Mouse (Mus musculus) lung, embryonic 16.5 days (tissue): Measurements from ENCODE around the gene Spint5. TPM values are rescaled to one million over a fixed set of nuclear protein-coding genes. Genes with fewer than 3 reads are reported as not detected.

Source experiments
- ATAC-seq: fragments of 200-750 bp; cut with Nextera tagmentation; 2 replicates; pipeline ENCODE4 v1.8.0; 2017; ENCODE audit warnings: low read depth, mild to moderate bottlenecking, moderate library complexity
- H3K27ac ChIP-seq: fragments of 300-500 bp; sonication (generic); 2 replicates; pipeline ENCODE4 v1.5.1; 2014; ENCODE audit warnings: mild to moderate bottlenecking, control low read depth, low read length
- H3K27me3 ChIP-seq: fragments of 300-500 bp; sonication (generic); 2 replicates; pipeline ENCODE4 v1.6.1; 2014; ENCODE audit warnings: low read depth, low read length, mixed read lengths; ENCODE audit not compliant: control insufficient read depth, insufficient read depth
- H3K36me3 ChIP-seq: fragments of 300-500 bp; sonication (generic); 2 replicates; pipeline ENCODE4 v1.6.1; 2014; ENCODE audit warnings: low read length; ENCODE audit not compliant: control insufficient read depth, insufficient read depth
- H3K4me1 ChIP-seq: fragments of 300-500 bp; sonication (generic); replicated peaks from 2 replicates; pipeline ENCODE4 v1.6.1; 2014; ENCODE audit warnings: low read length, mixed read lengths; ENCODE audit not compliant: control insufficient read depth, insufficient read depth
- H3K4me2 ChIP-seq: fragments of 300-500 bp; sonication (generic); 2 replicates; pipeline ENCODE4 v1.6.1; 2014; ENCODE audit warnings: low read depth, low read length, control low read depth
- H3K4me3 ChIP-seq: fragments of 300-500 bp; sonication (generic); 2 replicates; pipeline ENCODE4 v1.5.1; 2014; ENCODE audit warnings: mild to moderate bottlenecking, low read length, control low read depth
- H3K9ac ChIP-seq: fragments of 300-500 bp; sonication (generic); 2 replicates; pipeline ENCODE4 v1.6.1; 2014; ENCODE audit warnings: low read length, control low read depth
- H3K9me3 ChIP-seq: fragments of 300-500 bp; sonication (generic); 2 replicates; pipeline ENCODE4 v1.6.1; 2016; ENCODE audit warnings: low read length; ENCODE audit not compliant: control insufficient read depth
- WGBS: fragments of 180-500 bp; shearing (Covaris S2); extraction: QIAGEN DNeasy Blood & Tissue Kit; methylation state at CpG from one replicate; pipeline ENCODE4 v1.1.7; 2014; 5-methylcytosine and 5-hydroxymethylcytosine counted together
- polyA plus RNA-seq: library from polyadenylated mRNA; unstranded; fragments of >200 nt; fragmentation: Nextera tagmentation; extraction: Ambion mirVana; gene quantifications from 2 replicates; pipeline ENCODE4 v1.2.1, GENCODE M21; 2015

Gene Spint5
- polyA plus RNA-seq, 1 experiment from 2014 or later = not detected

DNA sequence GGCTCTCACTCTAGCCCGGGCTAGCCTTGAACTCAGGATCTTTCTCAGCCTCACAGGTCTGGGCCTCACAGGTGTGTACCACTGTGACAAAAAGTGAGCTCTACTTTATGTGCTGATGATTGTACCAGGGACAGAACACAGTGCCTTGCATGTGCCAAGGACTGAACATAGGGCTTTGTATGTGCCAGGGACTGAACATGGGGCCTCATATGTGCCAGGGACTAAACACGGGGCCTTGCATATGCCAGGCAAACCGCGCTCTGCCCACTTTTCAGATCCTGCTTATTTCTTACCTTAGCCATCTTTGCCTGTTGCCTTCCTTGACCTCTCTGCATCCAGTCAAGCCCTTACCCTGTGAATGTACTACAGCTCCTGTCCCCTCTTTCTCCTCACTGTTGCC is 46.9 kb downstream of the Spint5 start:
- H3K4me1 ChIP-seq = no peaks in the 10 kb centered on the region
- H3K9me3 ChIP-seq = no peaks in the 10 kb centered on the region
- no peak overlapping the region for H3K4me2 ChIP-seq
- no peak for ATAC-seq
- H3K9ac ChIP-seq = no peak overlapping the region
- H3K27me3 ChIP-seq = no peaks in the 10 kb centered on the region
- H3K36me3 ChIP-seq = peaks cover 66% of the 10 kb centered on the region
- H3K27ac ChIP-seq = no peak overlapping the region
- 96% methylated on average over 4 of the region's 4 CpGs for WGBS
- H3K4me3 ChIP-seq = no peak overlapping the region

DNA sequence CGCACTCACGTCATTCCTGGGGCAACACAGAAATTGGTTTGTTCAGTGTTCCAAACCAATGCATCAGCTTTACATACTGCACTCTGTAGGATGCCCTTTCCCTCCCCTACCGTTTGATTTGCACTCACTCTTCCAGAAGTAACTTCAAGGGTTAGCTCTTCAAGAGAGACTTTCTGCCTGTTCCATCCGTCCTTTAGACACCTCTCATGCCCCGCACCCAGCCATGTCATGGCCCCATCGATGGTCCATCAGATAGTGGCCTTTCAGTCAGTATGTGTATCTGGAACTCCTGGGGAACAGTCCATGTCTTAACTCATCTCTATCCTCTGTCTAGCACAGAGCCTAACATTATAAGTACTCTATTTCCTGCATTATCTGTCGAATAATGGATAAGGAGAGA is 47.5 kb downstream of the Spint5 start:
- Histone ChIP-seq H3K36me3 (peaks cover 60% of the 10 kb centered on the region), H3K4me2 (no peak overlapping the region)
- no peak for ATAC-seq

DNA sequence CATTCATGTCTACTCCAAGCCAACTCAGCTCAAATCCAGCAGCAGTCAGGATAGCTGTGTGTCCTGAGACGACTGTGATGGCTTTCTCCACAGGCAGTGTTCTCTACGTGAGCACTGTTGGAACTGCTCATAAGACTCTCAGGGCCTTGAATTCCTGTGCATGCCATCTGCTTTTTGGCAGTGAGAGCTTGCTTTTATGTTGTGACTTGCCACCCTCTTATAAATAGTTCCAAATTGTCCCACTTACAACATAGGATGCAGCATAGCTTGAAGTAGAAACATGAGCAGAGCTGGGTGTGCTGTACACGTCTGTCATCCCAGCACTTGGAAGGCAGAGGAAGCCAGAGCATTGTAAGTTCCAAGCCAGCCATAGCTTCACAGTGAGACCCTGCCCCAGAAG is 50.7 kb downstream of the Spint5 start:
- Histone ChIP-seq H3K4me3 (no peak overlapping the region), H3K4me2 (no peak overlapping the region), H3K9ac (no peak overlapping the region), H3K36me3 (peaks cover 38% of the 10 kb centered on the region), H3K27ac (no peak overlapping the region), H3K9me3 (no peaks in the 10 kb centered on the region), H3K27me3 (no peaks in the 10 kb centered on the region), H3K4me1 (peaks cover 3% of the 10 kb centered on the region; the same call in 1 of the 2 replicates)
- no peak for ATAC-seq
- WGBS = 71% methylated on average over 3 of the region's 3 CpGs

More for the DNA sequence above, 47.5 kb downstream of the Spint5 start:
- Histone ChIP-seq H3K4me3 (no peak overlapping the region), H3K27me3 (no peaks in the 10 kb centered on the region), H3K27ac (no peak overlapping the region), H3K9me3 (no peaks in the 10 kb centered on the region), H3K4me1 (no peaks in the 10 kb centered on the region), H3K9ac (no peak overlapping the region)
- WGBS = 84% methylated on average over 7 of the region's 7 CpGs

Other genes starting within 250 kb of the Spint5 start
- gene Trp53tg5, start 241.6 kb upstream of the Spint5 start, polyA plus RNA-seq = not detected in 2 replicates
- 13.0 and 23.4 TPM in 2 replicates for gene Dbndd2, start 229.2 kb upstream of the Spint5 start, polyA plus RNA-seq
- 62.0 and 63.2 TPM in 2 replicates for gene Pigt, start 217.8 kb upstream of the Spint5 start, polyA plus RNA-seq
- gene Wfdc2, start 152.9 kb upstream of the Spint5 start, polyA plus RNA-seq = 486 and 558 TPM in 2 replicates
- not detected in 2 replicates for gene Spint3, start 141.8 kb upstream of the Spint5 start, polyA plus RNA-seq
- gene Wfdc6a, start 129.9 kb upstream of the Spint5 start, polyA plus RNA-seq = 0.92 and 1.4 TPM in 2 replicates
- not detected in 2 replicates for gene Eppin, start 121.7 kb upstream of the Spint5 start, polyA plus RNA-seq
- not detected in 2 replicates for gene Wfdc6b, start 101.8 kb upstream of the Spint5 start, polyA plus RNA-seq
- gene Wfdc8, start 101.7 kb upstream of the Spint5 start, polyA plus RNA-seq = not detected in 2 replicates
- gene Wfdc16, start 76.5 kb upstream of the Spint5 start, polyA plus RNA-seq = not detected in 2 replicates
- 0.50 TPM in 1 of 2 replicates, not detected in the other for gene Wfdc10, start 59.3 kb upstream of the Spint5 start, polyA plus RNA-seq
- not detected in 2 replicates for gene Wfdc9, start 58.7 kb upstream of the Spint5 start, polyA plus RNA-seq
- not detected in 2 replicates for gene Wfdc11, start 41.2 kb upstream of the Spint5 start, polyA plus RNA-seq
- gene Wfdc13, start 30.2 kb upstream of the Spint5 start, polyA plus RNA-seq = 0.20 and 0.46 TPM in 2 replicates
- gene Spint4, start 16.8 kb upstream of the Spint5 start, polyA plus RNA-seq = not detected in 2 replicates
- gene Wfdc3, start 30.6 kb downstream of the Spint5 start, polyA plus RNA-seq = 2.0 and 2.9 TPM in 2 replicates
- gene Dnttip1, start 30.7 kb downstream of the Spint5 start, polyA plus RNA-seq = 61.3 and 71.9 TPM in 2 replicates
- 494 and 533 TPM in 2 replicates for gene Ube2c, start 54.6 kb downstream of the Spint5 start, polyA plus RNA-seq
- 27.9 and 94.5 TPM in 2 replicates for gene Tnnc2, start 64.7 kb downstream of the Spint5 start, polyA plus RNA-seq
- 23.9 and 30.6 TPM in 2 replicates for gene Snx21, start 70.5 kb downstream of the Spint5 start, polyA plus RNA-seq
- 21.9 and 24.5 TPM in 2 replicates for gene Acot8, start 89.6 kb downstream of the Spint5 start, polyA plus RNA-seq
- gene Zswim3, start 89.8 kb downstream of the Spint5 start, polyA plus RNA-seq = 7.9 and 8.9 TPM in 2 replicates
- 16.6 and 16.9 TPM in 2 replicates for gene Zswim1, start 107.4 kb downstream of the Spint5 start, polyA plus RNA-seq
- gene Spata25, start 113.2 kb downstream of the Spint5 start, polyA plus RNA-seq = not detected in 2 replicates
- 156 and 161 TPM in 2 replicates for gene Ctsa, start 117.6 kb downstream of the Spint5 start, polyA plus RNA-seq
- 7.1 and 7.8 TPM in 2 replicates for gene Neurl2, start 118.2 kb downstream of the Spint5 start, polyA plus RNA-seq
- gene Pltp, start 142.4 kb downstream of the Spint5 start, polyA plus RNA-seq = 193 and 203 TPM in 2 replicates
- gene Pcif1, start 164.0 kb downstream of the Spint5 start, polyA plus RNA-seq = 75.3 and 75.8 TPM in 2 replicates
- 14.3 and 14.6 TPM in 2 replicates for gene Zfp335, start 196.5 kb downstream of the Spint5 start, polyA plus RNA-seq
- gene Mmp9, start 225.5 kb downstream of the Spint5 start, polyA plus RNA-seq = 2.0 and 7.8 TPM in 2 replicates
- 0.47 and 0.53 TPM in 2 replicates for gene Slc12a5, start 245.5 kb downstream of the Spint5 start, polyA plus RNA-seq